Mouse (Mus musculus): ENCODE measurements around the gene Trip6. TPM values are rescaled to one million over a fixed set of nuclear protein-coding genes. Genes with fewer than 3 reads are reported as not detected.
A peak's percentile ranks its signal among the peaks of the same experiment; 100 is the strongest.

Gene Trip6
- total and polyA plus RNA-seq, 3 experiments: 0.58 to 2.1 TPM; not detected in 1

DNA sequence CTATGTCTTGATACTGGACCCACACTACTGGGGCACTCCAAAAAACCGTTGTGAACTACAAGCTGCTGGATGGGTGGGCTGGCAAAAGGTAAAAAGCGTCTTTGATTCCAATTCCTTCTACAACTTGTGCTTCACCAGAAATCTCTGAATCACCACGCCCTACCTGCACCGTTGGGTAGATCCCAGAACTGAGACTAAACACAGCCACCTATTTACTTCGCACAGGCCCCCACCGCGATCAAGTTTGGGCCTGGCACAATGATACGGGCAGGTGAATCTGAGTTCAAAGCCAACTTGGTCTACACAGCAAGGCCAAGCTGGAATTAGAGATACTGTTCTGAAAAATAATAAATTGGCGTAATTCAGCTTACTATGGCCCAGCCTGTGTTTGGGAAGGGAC, 18.9 kb downstream of the Trip6 start:
- Histone ChIP-seq H3K27me3 (ENCODE audit: control insufficient read depth in 1 of 2, insufficient read depth in 2 of 2, low read length in 2 of 2) (no peaks in the 10 kb centered on the region), H3K9ac (ENCODE audit: control insufficient read depth, low read depth, low read length, poor library complexity, severe bottlenecking) (peak overlapping the region; percentile 86), H3K79me2 (ENCODE audit: control insufficient read depth, insufficient read depth, low read length, poor library complexity) (peaks cover 6% of the 10 kb centered on the region), H3K27ac (ENCODE audit: control insufficient read depth, low read depth, low read length) (no peak overlapping the region), H3K36me3 (ENCODE audit: control insufficient read depth in 1 of 2, insufficient read depth in 2 of 2, low read length in 2 of 2) (peaks cover 22 to 31% of the 10 kb centered on the region in 2 experiments), H3K4me3 (ENCODE audit: control insufficient read depth in 1 of 2, insufficient read depth in 1 of 2, low read depth in 2 of 2, low read length in 2 of 2) (peak overlapping the region; percentile 66 to 74), H3K4me1 (ENCODE audit: control insufficient read depth in 1 of 2, insufficient read depth in 2 of 2, low read length in 2 of 2) (peaks cover 10 to 31% of the 10 kb centered on the region in 2 experiments), H3K9me3 (replicated peaks; ENCODE audit: insufficient read depth, low read length) (no peaks in the 10 kb centered on the region)
- DNase-seq (ENCODE audit: low read depth, low spot score): no peak
- TF ChIP-seq CTCF (IDR thresholded peaks at IDR 0.05 in 2 of 3, conservative IDR thresholded peaks at IDR 0.05 in 1 of 3; ENCODE audit: control insufficient read depth in 1 of 3, insufficient read depth in 1 of 3, low read depth in 2 of 3, low read length in 3 of 3, poor library complexity in 1 of 3, severe bottlenecking in 1 of 3) (no peak), NELFE (IDR thresholded peaks at IDR 0.05; ENCODE audit: low read depth, low read length) (no peak), MXI1 (IDR thresholded peaks at IDR 0.05; ENCODE audit: low read depth, low read length) (no peak), POLR2A (IDR thresholded peaks at IDR 0.05; ENCODE audit: control insufficient read depth in 1 of 2, insufficient read depth in 1 of 2, low read depth in 1 of 2, low read length in 2 of 2, poor library complexity in 1 of 2) (no peak), BHLHE40 (IDR thresholded peaks at IDR 0.05; ENCODE audit: borderline replicate concordance, low read depth, low read length) (no peak), E2F4 (IDR thresholded peaks at IDR 0.05; ENCODE audit: borderline replicate concordance, low read depth, low read length) (no peak), HCFC1 (IDR thresholded peaks at IDR 0.05; ENCODE audit: low read depth, low read length) (no peak), CHD1 (IDR thresholded peaks at IDR 0.05; ENCODE audit: low read depth, low read length) (no peak), NRF1 (IDR thresholded peaks at IDR 0.05; ENCODE audit: insufficient read depth, low read depth, low read length, poor library complexity, severe bottlenecking) (no peak), ZKSCAN1 (IDR thresholded peaks at IDR 0.05; ENCODE audit: low read depth, low read length) (no peak), TCF12 (IDR thresholded peaks at IDR 0.05; ENCODE audit: low read depth, low read length) (no peak), GABPA (IDR thresholded peaks at IDR 0.05; ENCODE audit: low read depth, low read length) (no peak), MYB (IDR thresholded peaks at IDR 0.05; ENCODE audit: low read depth, low read length) (no peak), MAZ (IDR thresholded peaks at IDR 0.05; ENCODE audit: low read depth, low read length) (no peak), CHD2 (IDR thresholded peaks at IDR 0.05; ENCODE audit: low read length) (no peak), SMC3 (IDR thresholded peaks at IDR 0.05; ENCODE audit: low read depth, low read length) (no peak), JUND (IDR thresholded peaks at IDR 0.05; ENCODE audit: low read depth, low read length) (no peak), ZMIZ1 (IDR thresholded peaks at IDR 0.05; ENCODE audit: low read depth, low read length) (no peak)

DNA sequence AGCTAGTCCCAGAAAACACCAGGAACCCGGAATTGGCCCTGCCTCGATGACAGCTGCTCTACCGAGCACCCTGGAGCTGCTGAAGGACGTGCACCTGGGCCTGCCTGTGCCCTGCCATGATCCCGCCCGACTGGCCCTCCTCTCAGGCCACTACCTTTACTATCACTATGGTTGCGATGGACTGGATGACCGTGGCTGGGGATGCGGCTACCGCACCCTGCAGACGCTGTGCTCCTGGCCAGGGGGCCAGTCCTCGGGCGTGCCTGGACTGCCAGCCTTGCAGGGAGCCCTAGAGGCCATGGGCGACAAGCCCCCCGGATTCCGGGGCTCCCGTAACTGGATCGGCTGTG, 19.5 kb downstream of the Trip6 start:
- Histone ChIP-seq H3K4me3 (ENCODE audit: control insufficient read depth in 1 of 2, insufficient read depth in 1 of 2, low read depth in 2 of 2, low read length in 2 of 2) (peak overlapping the region; percentile 66 to 74), H3K9ac (ENCODE audit: control insufficient read depth, low read depth, low read length, poor library complexity, severe bottlenecking) (peak overlapping the region; percentile 86), H3K36me3 (ENCODE audit: control insufficient read depth in 1 of 2, insufficient read depth in 2 of 2, low read length in 2 of 2) (peaks cover 22 to 29% of the 10 kb centered on the region in 2 experiments), H3K4me1 (ENCODE audit: control insufficient read depth in 1 of 2, insufficient read depth in 2 of 2, low read length in 2 of 2) (peaks cover 10 to 30% of the 10 kb centered on the region in 2 experiments), H3K79me2 (ENCODE audit: control insufficient read depth, insufficient read depth, low read length, poor library complexity) (peaks cover 6% of the 10 kb centered on the region), H3K27ac (ENCODE audit: control insufficient read depth, low read depth, low read length) (peak overlapping the region; percentile 89), H3K9me3 (replicated peaks; ENCODE audit: insufficient read depth, low read length) (no peaks in the 10 kb centered on the region), H3K27me3 (ENCODE audit: control insufficient read depth in 1 of 2, insufficient read depth in 2 of 2, low read length in 2 of 2) (no peaks in the 10 kb centered on the region)
- DNase-seq (ENCODE audit: low read depth, low spot score): no peak
- TF ChIP-seq BHLHE40 (IDR thresholded peaks at IDR 0.05; ENCODE audit: borderline replicate concordance, low read depth, low read length): no peak
- TF ChIP-seq POLR2AphosphoS5 (IDR thresholded peaks at IDR 0.05; ENCODE audit: borderline replicate concordance, low read depth, low read length): peak; percentile 70; the same call in 1 of the 2 replicates
- TF ChIP-seq MAZ (IDR thresholded peaks at IDR 0.05; ENCODE audit: low read depth, low read length): no peak
- no peak for TF ChIP-seq HCFC1 (IDR thresholded peaks at IDR 0.05; ENCODE audit: low read depth, low read length)
- TF ChIP-seq CHD2 (IDR thresholded peaks at IDR 0.05; ENCODE audit: low read length): no peak
- 0 out of 4 replicates have a peak, but pooled peaks of 1 of the 2 experiments have one; percentile 17 for TF ChIP-seq POLR2A (IDR thresholded peaks at IDR 0.05; ENCODE audit: control insufficient read depth in 1 of 2, insufficient read depth in 1 of 2, low read depth in 1 of 2, low read length in 2 of 2, poor library complexity in 1 of 2)
- no peak for TF ChIP-seq MAFK (IDR thresholded peaks at IDR 0.05; ENCODE audit: borderline replicate concordance, low read depth, low read length)
- no peak for TF ChIP-seq NRF1 (IDR thresholded peaks at IDR 0.05; ENCODE audit: insufficient read depth, low read depth, low read length, poor library complexity, severe bottlenecking)
- TF ChIP-seq JUND (IDR thresholded peaks at IDR 0.05; ENCODE audit: low read depth, low read length): no peak
- TF ChIP-seq CHD1 (IDR thresholded peaks at IDR 0.05; ENCODE audit: low read depth, low read length): no peak
- no peak for TF ChIP-seq USF1 (IDR thresholded peaks at IDR 0.05; ENCODE audit: low read depth, low read length)
- TF ChIP-seq KAT2A (conservative IDR thresholded peaks at IDR 0.05; ENCODE audit: low read depth, low read length): no peak
- TF ChIP-seq UBTF (IDR thresholded peaks at IDR 0.05; ENCODE audit: borderline replicate concordance, insufficient read depth, low read depth, low read length): no peak
- no peak for TF ChIP-seq MYC (IDR thresholded peaks at IDR 0.05; ENCODE audit: low read depth, low read length)
- TF ChIP-seq ZC3H11A (IDR thresholded peaks at IDR 0.05; ENCODE audit: low read depth, low read length): no peak
- TF ChIP-seq SMC3 (IDR thresholded peaks at IDR 0.05; ENCODE audit: low read depth, low read length): peak; percentile 16; the same call in 1 of the 2 replicates
- TF ChIP-seq RAD21 (IDR thresholded peaks at IDR 0.05; ENCODE audit: low read depth, low read length): no peak
- peak; percentile 88 for TF ChIP-seq POLR2AphosphoS2 (IDR thresholded peaks at IDR 0.05; ENCODE audit: low read length)
- no peak for TF ChIP-seq ZNF384 (IDR thresholded peaks at IDR 0.05; ENCODE audit: low read depth, low read length)
- peak; percentile 58; the same call in 1 of the 2 replicates for TF ChIP-seq ZKSCAN1 (IDR thresholded peaks at IDR 0.05; ENCODE audit: low read depth, low read length)
- no peak for TF ChIP-seq USF2 (IDR thresholded peaks at IDR 0.05; ENCODE audit: borderline replicate concordance in 1 of 2, insufficient read depth in 1 of 2, low read depth in 1 of 2, low read length in 2 of 2)
- TF ChIP-seq MXI1 (IDR thresholded peaks at IDR 0.05; ENCODE audit: low read depth, low read length): no peak
- no peak for TF ChIP-seq E2F4 (IDR thresholded peaks at IDR 0.05; ENCODE audit: borderline replicate concordance, low read depth, low read length)

All from MEL (cell line).